Mouse (Mus musculus): ENCODE measurements around the gene Epb41l1.

GRCm38 (mm10) chr2:156482764-156483163, 62.1 kb downstream of the Epb41l1 start:
- TF ChIP-seq CTCF (IDR thresholded peaks at IDR 0.05; ENCODE audit: low read depth): no peak
- TF ChIP-seq EP300 (IDR thresholded peaks at IDR 0.05; ENCODE audit: low read depth): no peak
